Mouse (Mus musculus): ENCODE data around the gene Cxcr5. TPM values are rescaled to one million over a fixed set of nuclear protein-coding genes. Genes with fewer than 3 reads are reported as not detected.

Gene Cxcr5
- total RNA-seq, 2 experiments from 2014 or later, result not detected

DNA sequence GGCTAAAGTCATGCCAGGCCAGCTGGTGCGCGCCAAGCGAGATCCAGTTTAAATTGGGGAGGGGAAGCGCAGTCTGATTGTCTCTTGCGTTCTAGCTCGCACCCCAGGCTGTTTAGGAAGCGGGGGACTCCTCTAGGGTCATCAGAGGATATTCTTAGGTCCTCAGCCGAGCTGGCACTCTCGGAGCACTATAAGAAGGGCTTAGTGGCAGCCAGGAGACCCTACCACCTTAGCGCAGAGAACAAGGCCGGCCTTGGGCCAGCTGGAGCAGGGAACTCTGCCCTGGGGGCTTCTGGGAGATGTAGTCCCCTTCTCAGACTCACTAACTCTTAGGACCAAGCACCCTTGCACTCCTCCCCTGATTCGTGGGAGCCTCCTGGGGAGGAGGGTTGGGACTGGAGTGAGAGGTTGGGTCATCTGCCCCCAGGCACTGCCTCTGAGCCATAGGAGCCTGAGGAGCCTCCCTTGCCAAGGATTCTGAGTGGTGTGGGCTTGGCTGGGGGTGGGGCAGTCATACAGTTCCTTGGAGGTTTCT, 78.1 kb downstream of the Cxcr5 start:
- Histone ChIP-seq H3K4me3 (peak overlapping the region; percentile 100), H3K27ac (peak overlapping the region; percentile 97)
- no peak for TF ChIP-seq CTCF (IDR thresholded peaks at IDR 0.05)
- intact Hi-C loops (cut with DNase I), result loop anchor here (1.0 kb wide), 1 partner anchor 16 kb away; no protein-coding TSS in a partner anchor
- DNase-seq, result peak; percentile 82

DNA sequence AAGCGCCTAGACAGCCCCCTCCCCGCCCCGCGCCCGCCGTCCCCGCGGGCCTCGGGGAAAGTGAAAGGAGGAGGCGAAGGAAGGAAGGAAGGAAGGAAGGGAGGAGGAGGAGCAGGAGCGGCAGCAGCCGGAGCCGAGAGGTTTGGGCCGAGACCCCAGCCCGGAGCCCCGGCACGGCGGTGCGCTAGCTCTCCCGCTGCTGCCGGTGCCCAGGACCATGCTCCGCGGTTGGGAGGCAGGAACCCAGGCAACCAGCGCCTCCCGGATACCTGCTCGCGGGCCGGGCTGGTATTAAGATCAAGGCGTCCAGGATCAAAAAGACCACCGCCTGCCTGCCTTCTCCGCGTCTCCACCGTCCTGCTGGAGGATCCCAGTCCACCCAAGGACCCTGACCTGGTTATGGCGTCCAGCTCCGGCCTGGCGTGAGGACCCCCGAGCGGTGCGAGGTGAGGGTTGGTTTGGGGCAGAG, 78.6 kb downstream of the Cxcr5 start:
- TF ChIP-seq CTCF (IDR thresholded peaks at IDR 0.05), result no peak
- Histone ChIP-seq H3K4me3 (peak overlapping the region; percentile 100), H3K27ac (peak overlapping the region; percentile 97)
- intact Hi-C loops (cut with DNase I), result loop anchor here (1.0 kb wide), 1 partner anchor 16 kb away; no protein-coding TSS in a partner anchor
- peak; percentile 65 for DNase-seq

- peak; percentile 89 for TF ChIP-seq CTCF (IDR thresholded peaks at IDR 0.05)
- intact Hi-C loops (cut with DNase I), result no loop called here
- peak; percentile 96 for DNase-seq
- Histone ChIP-seq H3K27ac (peak within 1 kb of the TSS; percentile 97), H3K4me3 (peak within 1 kb of the TSS; percentile 100)
These were observed 79.1 kb downstream of the Cxcr5 start, which contains the start of gene Bcl9l for GRCm38 (mm10) chr9:44482552-44482951. TSS of gene Bcl9l (plus strand) at chr9:44482825.

DNA sequence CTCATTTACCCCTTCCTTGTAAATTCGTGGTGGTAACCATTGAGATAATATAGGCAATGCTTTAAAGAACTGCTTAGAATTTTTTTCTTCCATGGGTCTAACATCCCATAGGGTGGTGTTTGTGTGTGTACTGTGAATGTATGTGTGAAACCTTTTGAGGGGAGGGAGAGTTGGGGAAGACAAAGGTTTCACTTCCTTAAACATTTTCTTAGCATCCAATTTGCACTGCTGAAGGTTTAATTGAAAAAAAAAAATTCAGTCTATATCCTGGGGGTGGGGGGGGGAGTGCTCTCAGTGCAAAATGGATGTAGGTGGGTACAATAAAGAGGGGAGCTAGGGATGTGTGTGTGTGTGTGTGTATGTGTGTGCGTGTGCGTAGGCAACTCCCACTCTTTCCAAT, 79.6 kb downstream of the Cxcr5 start:
- TF ChIP-seq CTCF (IDR thresholded peaks at IDR 0.05), result no peak
- DNase-seq, result no peak
- Histone ChIP-seq H3K27ac (peak overlapping the region; percentile 97), H3K4me3 (peak overlapping the region; percentile 100)
- intact Hi-C loops (cut with DNase I), result no loop called here

- peak; percentile 93 for DNase-seq
- peak; percentile 93 for TF ChIP-seq CTCF (IDR thresholded peaks at IDR 0.05)
- Histone ChIP-seq H3K4me3 (peak overlapping the region; percentile 81), H3K27ac (peak overlapping the region; percentile 95)
- intact Hi-C loops (cut with DNase I), result loop anchor here (1.0 kb wide), 2 partner anchors 22 to 125 kb away; no protein-coding TSS in a partner anchor
These were observed 81.8 kb downstream of the Cxcr5 start for GRCm38 (mm10) chr9:44479628-44480428.

DNA sequence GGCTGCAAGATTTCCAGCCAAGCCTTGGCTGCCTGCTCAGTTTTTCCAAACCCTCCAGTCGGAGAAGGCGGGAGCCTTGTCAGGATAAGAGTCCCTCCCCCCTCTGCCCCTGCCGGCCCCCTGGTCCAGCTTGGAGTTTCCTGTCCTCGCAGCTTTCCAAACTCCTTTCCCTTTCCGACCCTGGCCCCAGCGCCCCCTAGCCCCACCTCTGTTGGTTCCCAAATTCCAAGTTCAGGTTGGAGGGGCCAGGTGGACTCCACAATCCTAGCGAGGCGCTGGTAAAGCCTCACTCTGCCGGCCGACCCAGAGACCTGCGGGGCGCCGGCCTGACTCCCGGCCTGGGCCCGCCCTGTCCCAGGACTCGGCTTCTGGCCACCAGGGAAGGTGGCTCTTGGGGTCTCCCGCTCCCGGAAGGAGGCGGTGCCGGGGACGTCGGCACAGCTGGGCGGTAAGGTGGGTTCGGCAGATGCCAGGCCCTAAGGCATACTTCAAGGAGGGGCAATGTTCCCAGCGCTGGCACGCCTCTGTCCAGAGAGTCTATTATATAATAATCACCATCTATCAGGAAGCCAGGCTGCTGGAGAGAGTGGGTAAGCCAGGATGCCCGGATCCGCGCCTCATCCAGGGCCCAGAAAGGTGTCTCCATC, 82.6 kb downstream of the Cxcr5 start:
- TF ChIP-seq CTCF (IDR thresholded peaks at IDR 0.05), result peak; percentile 23; the same call in 1 of the 2 replicates

GRCm38 (mm10) chr9:44478229-44478921, 83.3 kb downstream of the Cxcr5 start:
- Histone ChIP-seq H3K27ac (peak overlapping the region; percentile 95), H3K4me3 (peak overlapping the region; percentile 81)
- intact Hi-C loops (cut with DNase I), result no loop called here
- peak; percentile 34 for DNase-seq
- no peak for TF ChIP-seq CTCF (IDR thresholded peaks at IDR 0.05)

More for the DNA sequence above, 82.6 kb downstream of the Cxcr5 start:
- Histone ChIP-seq H3K27ac (peak overlapping the region; percentile 95), H3K4me3 (peak overlapping the region; percentile 81)
- intact Hi-C loops (cut with DNase I), result no loop called here
- DNase-seq, result peak; percentile 90

DNA sequence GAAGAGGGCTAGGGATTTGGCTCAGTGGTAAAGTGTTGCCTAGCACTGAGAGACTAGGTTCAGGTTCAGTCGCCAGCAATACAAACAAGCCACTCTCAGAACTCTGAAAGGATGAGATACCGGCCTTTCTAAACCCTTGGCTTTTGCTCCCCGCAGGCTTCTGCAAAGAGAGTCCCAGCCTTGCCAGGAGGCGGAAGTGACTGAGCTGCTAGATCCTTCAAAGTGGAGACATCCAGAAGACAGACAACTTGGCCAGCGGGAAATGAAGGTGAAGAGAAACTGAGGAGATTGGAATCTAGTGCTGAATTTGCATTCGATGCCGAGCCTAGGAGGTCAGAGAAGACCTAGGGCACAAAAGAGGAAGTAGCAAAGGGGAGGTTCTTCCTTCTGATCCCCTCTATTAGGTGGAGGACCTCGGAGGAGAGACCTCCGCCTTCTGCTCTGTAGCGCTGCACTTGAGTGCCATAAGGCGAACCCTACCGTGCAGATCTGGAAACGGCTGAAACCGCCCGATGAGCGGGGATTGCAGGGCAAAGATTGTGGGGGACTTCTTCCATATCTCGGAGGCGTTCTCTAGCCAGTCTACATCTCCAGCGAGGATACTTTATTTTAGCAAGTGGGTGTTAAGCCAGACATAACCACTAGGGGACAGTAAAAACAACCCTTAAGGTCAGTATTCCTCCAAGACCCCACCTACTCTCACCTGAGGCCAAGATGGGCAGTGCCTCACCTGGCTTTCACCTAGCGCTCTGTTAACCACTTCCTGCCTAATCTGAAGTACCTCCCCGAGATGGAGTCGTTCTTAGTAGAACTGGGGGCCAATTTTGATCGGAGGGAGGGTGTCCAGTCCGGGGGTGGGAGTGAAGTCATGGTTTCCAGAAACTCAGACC, 84.1 kb downstream of the Cxcr5 start:
- peak overlapping the region; percentile 95 for H3K27ac ChIP-seq
- peak; percentile 93; the same call in 1 of the 2 replicates for TF ChIP-seq CTCF (IDR thresholded peaks at IDR 0.05)
- H3K4me3 ChIP-seq, result peak overlapping the region; percentile 81
- intact Hi-C loops (cut with DNase I), result no loop called here
- DNase-seq, result peak; percentile 62

GRCm38 (mm10) chr9:44475936-44476335, 85.7 kb downstream of the Cxcr5 start:
- no peak overlapping the region for H3K4me3 ChIP-seq
- TF ChIP-seq CTCF (IDR thresholded peaks at IDR 0.05), result peak; percentile 36; the same call in 1 of the 2 replicates
- intact Hi-C loops (cut with DNase I), result loop anchor here (2.0 kb wide), 1 partner anchor 21 kb away; the partner anchor contains the start of gene Upk2
- no peak for DNase-seq
- no peak overlapping the region for H3K27ac ChIP-seq

DNA sequence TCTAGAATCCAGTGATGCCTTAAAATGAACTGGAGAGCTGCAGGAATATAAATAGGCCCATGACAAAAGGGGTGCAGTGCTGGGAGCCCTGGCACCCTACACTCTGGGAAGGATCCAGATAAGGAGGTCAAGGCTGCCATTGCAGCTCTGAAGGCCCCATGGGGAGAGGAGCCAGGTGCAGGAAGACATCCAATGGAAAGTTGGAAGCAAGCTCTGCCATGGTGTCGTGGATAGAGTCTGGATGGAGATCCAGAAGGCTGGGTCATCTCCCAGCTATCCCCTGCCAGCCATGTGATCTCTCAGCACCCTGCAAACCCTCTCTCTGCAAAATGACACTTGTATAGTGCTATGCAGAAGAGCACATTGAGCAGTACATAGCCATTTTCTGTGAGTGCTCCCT, 87.3 kb downstream of the Cxcr5 start:
- TF ChIP-seq CTCF (IDR thresholded peaks at IDR 0.05), result no peak
- intact Hi-C loops (cut with DNase I), result loop anchor here (2.0 kb wide), 1 partner anchor 20 kb away; the partner anchor contains the start of gene Upk2
- peak; percentile 93 for DNase-seq
- Histone ChIP-seq H3K4me3 (no peak overlapping the region), H3K27ac (peak overlapping the region; percentile 90)

- no peak for DNase-seq
- Histone ChIP-seq H3K27ac (peak overlapping the region; percentile 90), H3K4me3 (no peak overlapping the region)
- peak; percentile 33; the same call in 1 of the 2 replicates for TF ChIP-seq CTCF (IDR thresholded peaks at IDR 0.05)
- intact Hi-C loops (cut with DNase I), result no loop called here
These were observed 88.5 kb downstream of the Cxcr5 start for GRCm38 (mm10) chr9:44473184-44473583.

Measured in gastrocnemius, adult 2 months (tissue).